Mouse (Mus musculus) thymus, adult 2 months (tissue): ENCODE results near the gene Rpl36al.

Source experiments
- CTCF ChIP-seq: fragments of 200-500 bp; IDR thresholded peaks from 2 replicates; pipeline ENCODE4 v1.5.1; 2012; ENCODE audit warnings: mild to moderate bottlenecking, control low read depth, low read length, moderate library complexity, borderline replicate concordance; ENCODE audit not compliant: control insufficient read depth, poor library complexity, insufficient read depth; ENCODE audit errors: extremely low read depth
- POLR2A ChIP-seq: fragments of 200-500 bp; IDR thresholded peaks from 2 replicates; pipeline ENCODE4 v1.6.1; 2012; ENCODE audit warnings: mild to moderate bottlenecking, low read length, control low read depth, moderate library complexity; ENCODE audit not compliant: control insufficient read depth, poor library complexity, insufficient read depth; ENCODE audit errors: extremely low read depth

GRCm38 (mm10) chr12:69157107-69157506 lies 26.8 kb downstream of the Rpl36al start:
- no peak for TF ChIP-seq CTCF
- no peak for TF ChIP-seq POLR2A
